Mouse (Mus musculus) brown adipose tissue, adult 24 weeks (tissue): Measurements from ENCODE around the gene C77080. TPM values are rescaled to one million over a fixed set of nuclear protein-coding genes. Genes with fewer than 3 reads are reported as not detected.

Source experiments
- H3K27ac ChIP-seq: fragments of 200-500 bp; replicated peaks from 2 replicates; pipeline ENCODE4 v1.5.1; 2012; ENCODE audit warnings: low read depth, mild to moderate bottlenecking, low read length
- H3K4me1 ChIP-seq: fragments of 200-500 bp; 2 replicates; pipeline ENCODE4 v1.6.1; 2012; ENCODE audit warnings: low read length, mixed read lengths; ENCODE audit not compliant: control insufficient read depth, insufficient read depth, insufficient read length
- H3K4me3 ChIP-seq: fragments of 200-500 bp; 2 replicates; pipeline ENCODE4 v1.5.1; 2012; ENCODE audit warnings: low read depth, mild to moderate bottlenecking, low read length, moderate library complexity; ENCODE audit not compliant: insufficient read depth
- polyA plus RNA-seq: library from polyadenylated mRNA; stranded (reverse); fragments of >200 nt; gene quantifications from 2 replicates; pipeline ENCODE4 v1.2.4, GENCODE M21; 2012; ENCODE audit not compliant: missing spikeins, insufficient read depth, insufficient read length

Gene C77080
- polyA plus RNA-seq, 1 experiment: 1.9 TPM

- H3K4me3 ChIP-seq: no peak overlapping the region
- no peak overlapping the region for H3K27ac ChIP-seq
These were observed 24.9 kb upstream of the C77080 start for GRCm38 (mm10) chr4:129286001-129286682.

DNA sequence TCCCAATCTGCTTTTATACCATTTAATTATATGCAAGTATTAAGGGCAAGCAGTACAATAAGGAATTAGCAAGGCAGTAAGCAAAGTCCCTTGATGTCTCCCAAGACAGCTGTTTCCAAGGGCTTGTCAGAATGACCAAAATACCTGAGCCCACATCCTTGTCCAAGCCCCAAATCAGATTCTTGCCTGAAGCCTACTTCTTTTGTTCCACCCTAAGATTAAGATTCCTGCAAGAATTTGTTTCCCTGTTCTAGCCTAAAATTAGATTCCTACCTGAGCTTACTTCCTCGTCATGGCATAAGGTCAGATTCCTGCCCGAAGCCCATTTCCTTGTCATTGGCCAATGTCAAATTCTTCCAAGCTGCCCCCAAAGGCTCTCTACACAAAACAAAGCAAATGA is 23.5 kb upstream of the C77080 start:
- H3K4me3 ChIP-seq: no peak overlapping the region
- no peak overlapping the region for H3K27ac ChIP-seq
- no peaks in the 10 kb centered on the region for H3K4me1 ChIP-seq

More at GRCm38 (mm10) chr4:129286001-129286682, 24.9 kb upstream of the C77080 start:
- no peaks in the 10 kb centered on the region for H3K4me1 ChIP-seq

- no peak overlapping the region for H3K4me3 ChIP-seq
- H3K4me1 ChIP-seq: no peaks in the 10 kb centered on the region
- no peak overlapping the region for H3K27ac ChIP-seq
These were observed 22.0 kb upstream of the C77080 start for GRCm38 (mm10) chr4:129283226-129283625.

DNA sequence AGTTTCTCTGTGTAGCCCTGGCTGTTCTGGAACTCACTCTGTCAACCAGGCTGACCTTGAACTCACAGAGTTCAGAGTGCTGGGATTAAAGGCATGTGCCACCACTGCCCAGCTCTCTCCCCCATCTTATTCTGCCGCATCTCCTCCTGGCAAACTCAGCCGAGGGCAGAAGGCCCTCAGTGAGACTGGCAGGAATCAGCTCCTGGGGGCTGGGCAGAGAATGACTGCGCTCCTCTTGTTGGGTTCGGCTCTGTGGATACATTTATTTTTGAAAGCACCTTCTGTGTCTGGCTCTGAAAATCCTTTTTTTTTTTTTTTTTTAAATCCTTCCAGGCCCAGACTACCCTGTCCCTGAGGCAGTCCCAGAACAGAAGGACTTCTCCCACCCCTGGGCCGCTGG is 21.6 kb upstream of the C77080 start:
- H3K4me3 ChIP-seq: no peak overlapping the region
- H3K27ac ChIP-seq: no peak overlapping the region
- H3K4me1 ChIP-seq: no peaks in the 10 kb centered on the region

- H3K27ac ChIP-seq: no peak overlapping the region
- H3K4me3 ChIP-seq: no peak overlapping the region
- H3K4me1 ChIP-seq: no peaks in the 10 kb centered on the region; the same call in 1 of the 2 replicates
These were observed 15.3 kb upstream of the C77080 start for GRCm38 (mm10) chr4:129276453-129276865.

DNA sequence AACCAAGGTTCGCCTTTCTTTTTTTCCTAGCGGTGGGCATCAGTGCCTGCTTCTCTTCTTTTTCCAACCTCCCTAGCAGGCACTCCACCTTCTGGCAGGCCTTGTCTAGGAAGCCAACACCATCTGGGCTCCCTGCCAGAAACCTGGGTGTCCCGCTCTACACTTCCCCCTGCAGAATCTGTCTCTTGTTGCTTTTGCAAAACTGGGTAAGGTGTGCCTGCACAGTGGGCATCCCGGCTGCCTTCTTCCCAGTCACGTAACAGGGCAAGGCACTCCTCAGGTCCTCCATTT is 11.5 kb upstream of the C77080 start:
- H3K4me1 ChIP-seq: no peaks in the 10 kb centered on the region; the same call in 1 of the 2 replicates
- no peak overlapping the region for H3K27ac ChIP-seq
- no peak overlapping the region for H3K4me3 ChIP-seq

DNA sequence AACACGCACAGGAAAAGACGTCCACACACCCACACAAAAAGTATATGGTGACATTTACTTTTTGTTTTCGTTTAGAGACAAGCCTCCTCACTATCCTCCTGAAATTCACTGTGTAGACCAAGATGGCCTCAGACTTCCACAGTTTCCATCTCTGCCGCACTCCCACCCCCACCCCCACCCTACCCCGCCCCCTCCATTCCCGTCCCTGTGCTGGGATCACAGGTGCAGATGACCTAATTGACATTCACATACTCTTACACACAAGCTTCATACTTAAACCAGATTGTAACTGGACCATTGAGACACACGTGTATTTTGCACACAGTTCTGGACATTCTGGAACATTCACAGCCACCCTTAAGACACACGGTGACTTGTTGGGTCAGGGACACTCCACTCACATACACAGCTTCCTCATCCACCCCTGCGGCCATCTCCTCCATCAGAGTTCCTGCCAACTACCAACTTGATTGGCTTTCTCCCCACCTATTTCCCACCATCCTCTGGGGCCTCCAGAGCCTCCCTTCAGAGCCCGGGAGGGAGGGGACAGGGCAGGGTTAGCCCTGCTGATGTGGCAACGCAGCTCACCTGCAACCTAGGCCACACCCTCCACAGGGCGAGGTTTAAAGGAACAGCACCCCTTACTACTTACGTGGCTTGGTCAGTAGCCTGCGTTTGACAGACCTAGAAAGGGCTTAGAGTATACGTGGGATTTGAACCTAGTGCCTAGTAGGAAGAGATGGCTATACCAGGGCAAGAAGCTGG is 11.0 kb upstream of the C77080 start:
- Histone ChIP-seq H3K4me3 (no peak overlapping the region), H3K4me1 (no peaks in the 10 kb centered on the region; the same call in 1 of the 2 replicates), H3K27ac (no peak overlapping the region)

GRCm38 (mm10) chr4:129268698-129269097 is 7.5 kb upstream of the C77080 start:
- Histone ChIP-seq H3K27ac (no peak overlapping the region), H3K4me1 (no peaks in the 10 kb centered on the region; the same call in 1 of the 2 replicates), H3K4me3 (no peak overlapping the region)

- Histone ChIP-seq H3K4me3 (no peak overlapping the region), H3K4me1 (peaks cover 5% of the 10 kb centered on the region; the same call in 1 of the 2 replicates), H3K27ac (no peak overlapping the region)
These were observed 5.6 kb upstream of the C77080 start for GRCm38 (mm10) chr4:129266821-129267220.

- peaks cover 5% of the 10 kb centered on the region; the same call in 1 of the 2 replicates for H3K4me1 ChIP-seq
- H3K27ac ChIP-seq: no peak overlapping the region
- no peak overlapping the region for H3K4me3 ChIP-seq
These were observed 5.0 kb upstream of the C77080 start for GRCm38 (mm10) chr4:129266191-129266590.

- Histone ChIP-seq H3K27ac (no peak overlapping the region), H3K4me1 (peaks cover 5% of the 10 kb centered on the region; the same call in 1 of the 2 replicates), H3K4me3 (no peak overlapping the region)
These were observed 2.2 kb upstream of the C77080 start for GRCm38 (mm10) chr4:129263225-129264021.

- H3K27ac ChIP-seq: no peak overlapping the region
These were observed 526 bp downstream of the C77080 start for GRCm38 (mm10) chr4:129260678-129261077.

DNA sequence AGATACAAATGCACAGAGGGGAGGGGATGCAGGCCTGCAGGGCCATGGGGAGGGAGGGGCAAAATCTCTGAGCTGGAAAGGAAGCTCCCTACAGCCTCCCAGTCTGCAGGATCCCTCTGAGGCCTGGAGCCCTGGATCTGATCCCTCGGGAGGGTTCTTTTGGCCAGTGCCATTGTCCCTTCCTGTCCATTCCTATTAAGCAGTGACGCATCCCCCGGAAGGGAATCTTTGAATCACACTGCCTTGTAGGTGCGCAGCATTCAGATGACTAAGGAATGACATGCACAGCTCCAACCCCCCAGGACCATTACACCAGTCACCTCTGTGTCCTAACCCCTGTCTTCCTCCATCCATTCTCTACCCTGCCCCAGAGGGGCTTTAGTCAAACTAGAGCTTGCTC is 2.1 kb downstream of the C77080 start:
- Histone ChIP-seq H3K27ac (no peak overlapping the region), H3K4me3 (no peak overlapping the region), H3K4me1 (peaks cover 13% of the 10 kb centered on the region; the same call in 1 of the 2 replicates)

More at GRCm38 (mm10) chr4:129260678-129261077, 526 bp downstream of the C77080 start:
- Histone ChIP-seq H3K4me3 (no peak overlapping the region), H3K4me1 (peaks cover 13% of the 10 kb centered on the region; the same call in 1 of the 2 replicates)

DNA sequence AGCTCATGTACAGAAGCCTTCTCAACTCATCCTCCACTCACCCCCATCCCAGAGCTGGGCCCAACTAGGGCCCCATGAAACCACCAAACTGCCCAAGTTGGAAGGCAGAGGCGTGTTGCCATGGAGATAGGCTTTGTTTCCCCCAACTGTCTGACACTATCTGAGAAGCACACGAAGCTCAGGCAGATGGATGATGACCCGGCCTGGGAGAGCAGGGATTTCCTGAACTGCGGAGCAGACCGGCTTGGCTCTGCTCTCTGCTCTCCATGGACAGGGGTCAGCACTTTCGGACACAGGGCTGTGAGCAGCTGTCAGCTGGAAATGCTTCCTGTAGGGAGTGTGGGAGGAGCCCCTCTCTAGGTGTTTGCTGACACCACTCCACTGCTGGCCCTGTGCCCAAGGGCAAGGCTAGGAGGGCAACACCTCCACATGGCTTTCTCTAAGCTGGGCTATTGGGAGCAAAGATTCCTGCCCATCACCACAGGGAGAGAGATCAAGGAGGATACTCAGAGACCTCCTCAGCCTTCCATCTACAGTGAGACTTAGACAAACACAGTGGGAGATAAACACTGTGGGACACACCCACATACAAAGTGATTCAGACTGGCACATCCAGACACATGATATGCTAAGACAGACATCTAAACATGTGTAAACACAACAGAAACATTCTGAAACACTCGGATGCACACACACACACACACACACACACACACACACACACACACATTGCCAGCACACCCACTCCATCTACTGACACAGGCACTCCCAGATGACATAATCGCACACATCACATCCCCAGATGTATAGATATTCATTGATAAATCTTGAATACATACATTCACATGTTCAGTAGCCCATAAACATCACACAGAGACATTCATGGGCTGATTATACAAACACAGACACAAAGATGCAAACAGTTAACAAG is 4.5 kb downstream of the C77080 start:
- peak overlapping the region; percentile 12; the same call in 1 of the 2 replicates for H3K27ac ChIP-seq
- peaks cover 8% of the 10 kb centered on the region; the same call in 1 of the 2 replicates for H3K4me1 ChIP-seq

More for the DNA sequence above, 4.5 kb downstream of the C77080 start:
- H3K4me3 ChIP-seq: no peak overlapping the region
